Mouse (Mus musculus) cerebellum, postnatal 36 days (tissue): ENCODE measurements around the gene Gm16368.
"Not testable (repeated sequence)": the region's sequence is repeated elsewhere in the genome, so short reads cannot be mapped to it uniquely, and the experiment has no call there.

ENCODE experiments used
- DNase-seq, 2 experiments: peaks; one replicate each; pipeline ENCODE4 v3.0.0; 2021 to 2022; ENCODE audit warnings: mixed read lengths in 2 of 2

The Gm16368 gene

GRCm38 (mm10) chr12:88083397-88083796 lies at the start of gene Gm16368:
Gene Gm16368, plus strand, starts transcription at chr12:88083697.
- not testable (repeated sequence) for DNase-seq

- not testable (repeated sequence) for DNase-seq
Observed at GRCm38 (mm10) chr12:88039062-88039461, 44.4 kb upstream of the Gm16368 start.

DNA sequence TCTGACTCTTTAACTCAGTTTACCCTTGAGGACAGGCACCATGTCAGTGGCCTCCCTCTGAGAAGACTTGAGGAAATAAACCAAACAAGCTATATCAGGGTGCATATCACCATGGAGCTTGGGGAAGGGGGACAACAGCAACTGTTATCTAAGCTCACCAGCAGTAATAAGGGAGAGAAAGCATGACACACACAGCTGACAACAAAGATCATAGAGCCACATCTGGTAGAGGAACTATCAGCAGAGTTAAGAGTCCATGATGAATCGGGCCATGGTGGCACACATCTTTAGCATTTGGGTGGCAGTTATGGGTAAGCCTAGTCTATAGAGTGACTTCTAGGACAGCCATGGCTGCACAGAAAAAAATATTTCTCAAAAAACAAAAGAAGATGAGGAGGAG lies 43.8 kb upstream of the Gm16368 start:
- not testable (repeated sequence) for DNase-seq

DNA sequence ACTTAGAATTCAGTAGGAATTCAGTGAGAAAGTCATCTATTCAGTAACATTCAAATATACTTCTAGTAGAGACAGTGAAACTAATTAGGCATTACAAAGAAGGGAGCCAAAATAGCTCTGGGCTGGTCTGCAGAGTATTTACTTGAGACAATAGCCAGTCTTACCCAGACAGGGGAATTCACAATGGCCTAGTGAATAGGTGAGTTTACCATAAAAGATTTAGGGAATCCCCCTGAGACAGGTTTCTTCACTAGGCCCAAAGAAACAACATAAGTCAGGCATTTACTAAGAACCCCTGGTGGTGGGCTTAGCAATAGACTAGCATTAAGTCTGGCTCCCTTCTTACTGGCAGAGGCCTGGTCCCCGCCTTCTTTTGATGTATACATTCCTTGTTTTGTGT lies 38.3 kb upstream of the Gm16368 start:
- DNase-seq = not testable (repeated sequence)
